Mouse (Mus musculus) testis, adult 2 months (tissue): ENCODE data around the gene Pcsk2. TPM values are rescaled to one million over a fixed set of nuclear protein-coding genes. Genes with fewer than 3 reads are reported as not detected.

ENCODE experiments used
- H3K27ac ChIP-seq: fragments of 200-500 bp; 2 replicates; pipeline ENCODE4 v1.5.1; 2012; ENCODE audit warnings: low read depth, low read length; ENCODE audit not compliant: control insufficient read depth, insufficient read depth
- H3K27me3 ChIP-seq: fragments of 200-500 bp; 2 replicates; pipeline ENCODE4 v1.6.1; 2012; ENCODE audit warnings: mild to moderate bottlenecking, low read length, moderate library complexity; ENCODE audit not compliant: control insufficient read depth, insufficient read depth
- H3K36me3 ChIP-seq: fragments of 200-500 bp; 2 replicates; pipeline ENCODE4 v1.6.1; 2012; ENCODE audit warnings: mild to moderate bottlenecking, low read length; ENCODE audit not compliant: control insufficient read depth, insufficient read depth
- H3K4me1 ChIP-seq: fragments of 200-500 bp; 2 replicates; pipeline ENCODE4 v1.6.1; 2012; ENCODE audit warnings: low read length; ENCODE audit not compliant: control insufficient read depth, insufficient read depth
- H3K4me3 ChIP-seq: fragments of 200-500 bp; 2 replicates; pipeline ENCODE4 v1.5.1; 2012; ENCODE audit warnings: low read depth, mild to moderate bottlenecking, low read length, moderate library complexity, mixed read lengths; ENCODE audit not compliant: control insufficient read depth
- CTCF ChIP-seq: fragments of 200-500 bp; IDR thresholded peaks from 2 replicates; pipeline ENCODE4 v1.5.1; 2012; ENCODE audit warnings: low read depth, mild to moderate bottlenecking, inconsistent platforms, low read length, moderate library complexity; ENCODE audit not compliant: control insufficient read depth, insufficient read depth, insufficient replicate concordance
- POLR2A ChIP-seq: fragments of 200-500 bp; IDR thresholded peaks from 2 replicates; pipeline ENCODE4 v1.6.1; 2012; ENCODE audit warnings: low read depth, mild to moderate bottlenecking, inconsistent platforms, low read length, moderate library complexity; ENCODE audit not compliant: control insufficient read depth
- polyA plus RNA-seq: library from polyadenylated mRNA; depleted of rRNA; stranded (reverse); fragments of >200 nt; gene quantifications from 2 replicates; pipeline ENCODE4 v1.2.3, GENCODE M21; 2012; rRNA removed

Pcsk2 gene
- polyA plus RNA-seq = 1.4 and 2.1 TPM in 2 replicates

- TF ChIP-seq POLR2A (no peak), CTCF (no peak)
- Histone ChIP-seq H3K36me3 (no peaks in the 10 kb centered on the region), H3K4me1 (peaks cover 5% of the 10 kb centered on the region), H3K27me3 (no peaks in the 10 kb centered on the region), H3K27ac (no peak within 1 kb of the TSS), H3K4me3 (peak within 1 kb of the TSS; percentile 46)
Observed at GRCm38 (mm10) chr2:143545758-143546246, at the start of gene Pcsk2. Gene Pcsk2, plus strand, starts transcription at chr2:143546156.

GRCm38 (mm10) chr2:143500845-143501244 lies 45.1 kb upstream of the Pcsk2 start:
- no peak overlapping the region for H3K27ac ChIP-seq
- no peak for TF ChIP-seq CTCF
- no peaks in the 10 kb centered on the region for H3K36me3 ChIP-seq
- no peaks in the 10 kb centered on the region for H3K27me3 ChIP-seq
- peak overlapping the region; percentile 31 for H3K4me3 ChIP-seq
- H3K4me1 ChIP-seq = no peaks in the 10 kb centered on the region

- Histone ChIP-seq H3K27ac (no peak overlapping the region), H3K36me3 (no peaks in the 10 kb centered on the region), H3K27me3 (no peaks in the 10 kb centered on the region), H3K4me3 (no peak overlapping the region), H3K4me1 (no peaks in the 10 kb centered on the region)
- TF ChIP-seq CTCF = no peak
- TF ChIP-seq POLR2A = no peak
Observed at GRCm38 (mm10) chr2:143501760-143502159, 44.2 kb upstream of the Pcsk2 start.

GRCm38 (mm10) chr2:143502203-143502602 lies 43.8 kb upstream of the Pcsk2 start:
- Histone ChIP-seq H3K27ac (no peak overlapping the region), H3K4me1 (no peaks in the 10 kb centered on the region), H3K27me3 (no peaks in the 10 kb centered on the region), H3K4me3 (no peak overlapping the region), H3K36me3 (no peaks in the 10 kb centered on the region)
- TF ChIP-seq CTCF (no peak), POLR2A (no peak)

- Histone ChIP-seq H3K4me1 (no peaks in the 10 kb centered on the region), H3K27me3 (no peaks in the 10 kb centered on the region), H3K27ac (no peak overlapping the region), H3K4me3 (no peak overlapping the region), H3K36me3 (no peaks in the 10 kb centered on the region)
- TF ChIP-seq CTCF (no peak), POLR2A (no peak)
Observed at GRCm38 (mm10) chr2:143536485-143536884, 9.5 kb upstream of the Pcsk2 start.

GRCm38 (mm10) chr2:143545299-143545751 lies 631 bp upstream of the Pcsk2 start:
- TF ChIP-seq CTCF = no peak
- no peak for TF ChIP-seq POLR2A
- Histone ChIP-seq H3K4me1 (peaks cover 5% of the 10 kb centered on the region), H3K4me3 (no peak overlapping the region; the same call in 1 of the 2 replicates), H3K27ac (no peak overlapping the region), H3K27me3 (no peaks in the 10 kb centered on the region), H3K36me3 (no peaks in the 10 kb centered on the region)

- peaks cover 5% of the 10 kb centered on the region for H3K4me1 ChIP-seq
- no peak overlapping the region for H3K27ac ChIP-seq
- no peak for TF ChIP-seq POLR2A
- TF ChIP-seq CTCF = no peak
- no peaks in the 10 kb centered on the region for H3K27me3 ChIP-seq
- H3K4me3 ChIP-seq = no peak overlapping the region; the same call in 1 of the 2 replicates
- no peaks in the 10 kb centered on the region for H3K36me3 ChIP-seq
Observed at GRCm38 (mm10) chr2:143546412-143547211, 656 bp downstream of the Pcsk2 start.
